Mouse (Mus musculus) megakaryocyte, embryonic 14.5 days (primary cell): Measurements from ENCODE around the gene Armc8.

Experiments
- FLI1 ChIP-seq: IDR thresholded peaks from 2 replicates; pipeline ENCODE4 v1.6.1; 2012; ENCODE audit warnings: low read length, inconsistent platforms, mixed read lengths
- GATA1 ChIP-seq: IDR thresholded peaks from 3 replicates; pipeline ENCODE4 v1.6.1; 2012; ENCODE audit warnings: mixed read lengths, low read length, inconsistent platforms, borderline replicate concordance

DNA sequence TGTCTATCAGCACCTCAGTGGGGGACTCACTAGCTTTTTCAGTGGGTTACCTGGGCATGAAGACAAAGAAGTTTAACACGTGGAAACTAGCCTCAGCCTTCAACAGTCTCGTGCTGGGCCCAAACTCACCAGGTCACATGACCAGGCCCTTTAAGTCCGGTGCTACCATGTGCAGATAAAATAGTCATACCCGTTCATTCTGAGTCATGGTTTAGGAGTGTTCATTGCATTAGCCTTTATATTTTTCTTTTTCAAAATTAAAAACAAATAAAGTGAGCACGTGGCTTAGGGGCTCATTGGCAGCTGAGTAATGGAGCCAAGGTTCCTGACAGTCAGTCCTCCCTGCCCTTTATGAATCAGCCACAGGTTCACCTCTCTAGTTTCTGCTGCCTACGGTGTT, 137.9 kb downstream of the Armc8 start:
- TF ChIP-seq FLI1 (no peak), GATA1 (no peak)
